Mouse (Mus musculus) erythroblast, embryonic 14.5 days (primary cell): ENCODE results near the gene Shf. TPM values are rescaled to one million over a fixed set of nuclear protein-coding genes. Genes with fewer than 3 reads are reported as not detected.

Experiments
- H3K27me3 ChIP-seq: 2 replicates; pipeline ENCODE4 v1.6.1; 2012; ENCODE audit warnings: inconsistent platforms; ENCODE audit not compliant: control insufficient read depth
- H3K36me3 ChIP-seq: 2 replicates; pipeline ENCODE4 v1.6.1; 2012; ENCODE audit warnings: mild to moderate bottlenecking, inconsistent platforms; ENCODE audit not compliant: control insufficient read depth
- H3K4me1 ChIP-seq: 2 replicates; pipeline ENCODE4 v1.6.1; 2012; ENCODE audit warnings: inconsistent platforms; ENCODE audit not compliant: control insufficient read depth
- H3K4me3 ChIP-seq: replicated peaks from 2 replicates; pipeline ENCODE3; 2012; ENCODE audit warnings: moderate library complexity, mild to moderate bottlenecking, inconsistent platforms
- H3K9me3 ChIP-seq: 2 replicates; pipeline ENCODE4 v1.6.1; 2012; ENCODE audit warnings: low read length, inconsistent platforms, mixed read lengths; ENCODE audit not compliant: control insufficient read depth
- GATA1 ChIP-seq: IDR thresholded peaks from 2 replicates; pipeline ENCODE4 v1.6.1; 2012; ENCODE audit warnings: low read length, inconsistent platforms, mixed read lengths
- TAL1 ChIP-seq: IDR thresholded peaks from 3 replicates; pipeline ENCODE4 v1.6.1; 2012; ENCODE audit warnings: low read length, inconsistent platforms, mixed read lengths
- polyA plus RNA-seq: library from polyadenylated mRNA; stranded (reverse); fragments of >175 nt; gene quantifications from 2 replicates; pipeline ENCODE4 v1.2.3, GENCODE M21; 2012

Shf gene
- polyA plus RNA-seq, 1 experiment, result 6.6 TPM

GRCm38 (mm10) chr2:122313536-122313935 is 55.4 kb downstream of the Shf start, which contains the start of gene Duoxa1:
Gene Duoxa1 (minus strand): TSS chr2:122313730.
- Histone ChIP-seq H3K4me3 (no peak within 1 kb of the TSS), H3K27me3 (peaks cover 71% of the 10 kb centered on the region)
- no peak for TF ChIP-seq TAL1
- no peak for TF ChIP-seq GATA1

GRCm38 (mm10) chr2:122312722-122313417 is 56.1 kb downstream of the Shf start:
- no peak overlapping the region for H3K4me3 ChIP-seq
- peaks cover 73% of the 10 kb centered on the region for H3K27me3 ChIP-seq
- H3K4me1 ChIP-seq, result no peaks in the 10 kb centered on the region
- H3K9me3 ChIP-seq, result no peaks in the 10 kb centered on the region
- no peak for TF ChIP-seq TAL1
- TF ChIP-seq GATA1, result no peak
- no peaks in the 10 kb centered on the region for H3K36me3 ChIP-seq

More at GRCm38 (mm10) chr2:122313536-122313935, 55.4 kb downstream of the Shf start, which contains the start of gene Duoxa1:
- H3K9me3 ChIP-seq, result no peaks in the 10 kb centered on the region
- no peaks in the 10 kb centered on the region for H3K36me3 ChIP-seq
- no peaks in the 10 kb centered on the region for H3K4me1 ChIP-seq

- Histone ChIP-seq H3K4me3 (no peak overlapping the region), H3K36me3 (no peaks in the 10 kb centered on the region), H3K9me3 (no peaks in the 10 kb centered on the region), H3K4me1 (no peaks in the 10 kb centered on the region), H3K27me3 (peaks cover 78% of the 10 kb centered on the region)
- TF ChIP-seq GATA1 (no peak), TAL1 (no peak)
Measured at GRCm38 (mm10) chr2:122311561-122311960, 57.4 kb downstream of the Shf start.

- H3K27me3 ChIP-seq, result peaks cover 82% of the 10 kb centered on the region
- TF ChIP-seq GATA1 (no peak), TAL1 (no peak)
- no peaks in the 10 kb centered on the region for H3K9me3 ChIP-seq
- no peaks in the 10 kb centered on the region for H3K4me1 ChIP-seq
- H3K4me3 ChIP-seq, result no peak overlapping the region
- H3K36me3 ChIP-seq, result no peaks in the 10 kb centered on the region
Measured at GRCm38 (mm10) chr2:122309647-122310046, 59.3 kb downstream of the Shf start.

GRCm38 (mm10) chr2:122306184-122306583 is 62.8 kb downstream of the Shf start:
- Histone ChIP-seq H3K36me3 (no peaks in the 10 kb centered on the region), H3K4me1 (no peaks in the 10 kb centered on the region), H3K4me3 (no peak overlapping the region), H3K9me3 (peaks cover 2% of the 10 kb centered on the region; the same call in 1 of the 2 replicates), H3K27me3 (peaks cover 76% of the 10 kb centered on the region)
- TF ChIP-seq GATA1, result no peak
- TF ChIP-seq TAL1, result no peak

- no peak overlapping the region for H3K4me3 ChIP-seq
- peaks cover 2% of the 10 kb centered on the region; the same call in 1 of the 2 replicates for H3K9me3 ChIP-seq
- TF ChIP-seq GATA1 (no peak), TAL1 (no peak)
- no peaks in the 10 kb centered on the region for H3K4me1 ChIP-seq
- no peaks in the 10 kb centered on the region for H3K36me3 ChIP-seq
- H3K27me3 ChIP-seq, result peaks cover 79% of the 10 kb centered on the region
Measured at GRCm38 (mm10) chr2:122305097-122305892, 63.7 kb downstream of the Shf start.

- Histone ChIP-seq H3K9me3 (peaks cover 2% of the 10 kb centered on the region; the same call in 1 of the 2 replicates), H3K36me3 (no peaks in the 10 kb centered on the region), H3K27me3 (peaks cover 82% of the 10 kb centered on the region), H3K4me1 (no peaks in the 10 kb centered on the region), H3K4me3 (no peak overlapping the region)
- TF ChIP-seq TAL1 (no peak), GATA1 (no peak)
Measured at GRCm38 (mm10) chr2:122304544-122304943, 64.4 kb downstream of the Shf start.

- Histone ChIP-seq H3K4me3 (no peak overlapping the region), H3K4me1 (no peaks in the 10 kb centered on the region), H3K36me3 (no peaks in the 10 kb centered on the region), H3K9me3 (peaks cover 6% of the 10 kb centered on the region; the same call in 1 of the 2 replicates), H3K27me3 (peaks cover 88% of the 10 kb centered on the region)
- TF ChIP-seq GATA1 (no peak), TAL1 (no peak)
Measured at GRCm38 (mm10) chr2:122302574-122303241, 66.3 kb downstream of the Shf start.
